8 mouse cellular contexts compared by ENCODE assay signal in genomic region chr17:86962894-86963585, GRCm38 (mm10). TPM values are rescaled to one million over a fixed set of nuclear protein-coding genes. Genes with fewer than 3 reads are reported as not detected.
A peak's percentile ranks its signal among the peaks of the same experiment; 100 is the strongest.
DNase-seq lines count a peak whose midpoint lies in the region; ATAC-seq and TF ChIP-seq lines count a peak whose summit lies in the region.

Gene Rhoq (plus strand): TSS chr17:86963082.

- H3K9ac ChIP-seq in intestine, embryonic 14.5 days (ENCODE audit: low read length), result peak within 1 kb of the TSS; percentile 83

- H3K27me3 ChIP-seq in intestine, embryonic 14.5 days (replicated peaks; ENCODE audit: control insufficient read depth, insufficient read depth, low read length), result no peaks in the 10 kb centered on the region

- peak; percentile 93 for DNase-seq in gastrocnemius, postnatal 25 days
- peak; percentile 91 for DNase-seq in intestine, embryonic 14.5 days (ENCODE audit: low spot score)
- peak; percentile 84 to 88 for DNase-seq in left cerebral cortex, postnatal 25 days (ENCODE audit: low spot score in 2 of 2)
- peak; percentile 90 for DNase-seq in mesoderm, embryonic 11.5 days (ENCODE audit: low read depth, low spot score)
- peak; percentile 84 for DNase-seq in right cerebral cortex, postnatal 36 days (ENCODE audit: low spot score in 2 of 2)
- peak; percentile 88 to 89 for DNase-seq in urinary bladder, postnatal 4 days (ENCODE audit: low spot score in 2 of 2)

- H3K4me1 ChIP-seq in cortical plate, adult 2 months (ENCODE audit: control insufficient read depth, insufficient read depth, low read length), result peaks cover 6% of the 10 kb centered on the region
- H3K4me1 ChIP-seq in intestine, embryonic 14.5 days (replicated peaks; ENCODE audit: control insufficient read depth, insufficient read depth, low read length), result peaks cover 17% of the 10 kb centered on the region

- intact Hi-C loops in left cerebral cortex, postnatal 25 days (cut with DNase I), result loop anchor here (2.0 to 5.0 kb wide), 4 partner anchors 26 to 144 kb away; partner anchors contain the start of genes Cript, Pigf and Socs5

- under 1% methylated on average over 73 of the region's 86 CpGs for WGBS in intestine, embryonic 14.5 days

- H3K9me3 ChIP-seq in intestine, embryonic 14.5 days (ENCODE audit: control insufficient read depth, low read length), result no peaks in the 10 kb centered on the region

- no peak for TF ChIP-seq CTCF in cortical plate, adult 2 months (IDR thresholded peaks at IDR 0.05; ENCODE audit: extremely low read depth, insufficient read depth, low read length)

- H3K4me2 ChIP-seq in intestine, embryonic 14.5 days (ENCODE audit: low read length), result peak within 1 kb of the TSS; percentile 90

- peak within 1 kb of the TSS; percentile 62 for H3K4me3 ChIP-seq in cortical plate, adult 2 months (ENCODE audit: insufficient read depth, low read length)
- peak within 1 kb of the TSS; percentile 68 for H3K4me3 ChIP-seq in intestine, embryonic 14.5 days (ENCODE audit: low read depth, low read length)

- peak; percentile 41 for ATAC-seq in activated CD4-positive, CD25-positive, alpha-beta regulatory T cell, adult 4 months
- ATAC-seq in intestine, embryonic 14.5 days (replicated peaks; ENCODE audit: low FRiP score, low TSS enrichment, low read depth), result peak; percentile 92

- H3K27ac ChIP-seq in cortical plate, adult 2 months (ENCODE audit: insufficient read depth, low read length), result peak within 1 kb of the TSS; percentile 33
- peak within 1 kb of the TSS; percentile 88 for H3K27ac ChIP-seq in intestine, embryonic 14.5 days (ENCODE audit: low read depth)

- peak; percentile 17; the same call in 1 of the 2 replicates for TF ChIP-seq POLR2A in cortical plate, adult 2 months (IDR thresholded peaks at IDR 0.05; ENCODE audit: extremely low read depth, insufficient read depth, low read length)

- no peaks in the 10 kb centered on the region for H3K36me3 ChIP-seq in intestine, embryonic 14.5 days (ENCODE audit: control insufficient read depth, insufficient read depth, low read length)

RNA-seq across cellular contexts. Expression of gene Rhoq, which starts in this region (rescaled TPM):
- 1 to 10 TPM; 3.3 to 3.8 TPM for polyA plus RNA-seq in activated CD4-positive, CD25-positive, alpha-beta regulatory T cell, adult 4 months (2017; shearing (Covaris generic))
- polyA plus RNA-seq in cortical plate, adult 2 months (2012; rRNA removed), result 26.5 and 26.8 TPM in 2 replicates
- total RNA-seq in gastrocnemius, postnatal 25 days (2021), result 100 to 1,000 TPM; 197 to 201 TPM
- polyA plus RNA-seq in intestine, embryonic 14.5 days (2014; fragmentation: Nextera tagmentation; extraction: Ambion mirVana), result 18.6 and 18.7 TPM in 2 replicates
- 10 to 100 TPM; 29.5 to 43.8 TPM for total RNA-seq in left cerebral cortex, postnatal 25 days (2021)

Comparison
In these comparisons a context has a peak if more than half of its experiments do, and no peak if none do; other contexts are left out.
1. Peak in every context shown above with its lines: DNase-seq, ATAC-seq, H3K4me3 ChIP-seq and H3K27ac ChIP-seq.
2. RNA of gene Rhoq (total RNA-seq): 197 to 201 TPM in gastrocnemius, postnatal 25 days; 29.5 to 43.8 TPM in left cerebral cortex, postnatal 25 days; every median in the first group is over 4 times any median in the second.